Mouse (Mus musculus): ENCODE data around the gene 2010109A12Rik. TPM values are rescaled to one million over a fixed set of nuclear protein-coding genes. Genes with fewer than 3 reads are reported as not detected.

Gene 2010109A12Rik
- polyA plus RNA-seq, 1 experiment, result 0.09 TPM

- Histone ChIP-seq H3K36me3 (ENCODE audit: control insufficient read depth, insufficient read depth, low read length) (no peaks in the 10 kb centered on the region), H3K27me3 (ENCODE audit: control insufficient read depth, insufficient read depth, low read length) (no peaks in the 10 kb centered on the region), H3K4me3 (ENCODE audit: extremely low read depth, insufficient read depth, insufficient read length) (no peak overlapping the region), H3K4me1 (ENCODE audit: control insufficient read depth, insufficient read depth, insufficient read length) (peaks cover 17% of the 10 kb centered on the region; the same call in 1 of the 2 replicates), H3K27ac (ENCODE audit: insufficient read depth, low read length) (no peak overlapping the region)
- TF ChIP-seq CTCF (IDR thresholded peaks at IDR 0.05; ENCODE audit: extremely low read depth, insufficient read depth, insufficient read length, insufficient replicate concordance) (no peak), POLR2A (IDR thresholded peaks at IDR 0.05; ENCODE audit: low read depth, low read length) (no peak)
- 93% methylated on average over 3 of the region's 3 CpGs for WGBS
- no peak for DNase-seq (ENCODE audit: low read depth in 1 of 2, low spot score in 2 of 2)
Observed at GRCm38 (mm10) chr5:93235888-93236287, 29.6 kb downstream of the 2010109A12Rik start.

GRCm38 (mm10) chr5:93236541-93236940 lies 30.2 kb downstream of the 2010109A12Rik start:
- H3K4me3 ChIP-seq (ENCODE audit: extremely low read depth, insufficient read depth, insufficient read length), result no peak overlapping the region
- 85% methylated on average over 4 of the region's 4 CpGs for whole genome bisulfite sequencing
- no peak for DNase-seq (ENCODE audit: low read depth in 1 of 2, low spot score in 2 of 2)
- peaks cover 17% of the 10 kb centered on the region; the same call in 1 of the 2 replicates for H3K4me1 ChIP-seq (ENCODE audit: control insufficient read depth, insufficient read depth, insufficient read length)
- no peaks in the 10 kb centered on the region for H3K27me3 ChIP-seq (ENCODE audit: control insufficient read depth, insufficient read depth, low read length)
- H3K36me3 ChIP-seq (ENCODE audit: control insufficient read depth, insufficient read depth, low read length), result no peaks in the 10 kb centered on the region
- TF ChIP-seq POLR2A (IDR thresholded peaks at IDR 0.05; ENCODE audit: low read depth, low read length), result no peak
- TF ChIP-seq CTCF (IDR thresholded peaks at IDR 0.05; ENCODE audit: extremely low read depth, insufficient read depth, insufficient read length, insufficient replicate concordance), result no peak
- no peak overlapping the region for H3K27ac ChIP-seq (ENCODE audit: insufficient read depth, low read length)

- no peak overlapping the region for H3K27ac ChIP-seq (ENCODE audit: insufficient read depth, low read length)
Observed at GRCm38 (mm10) chr5:93239590-93240544, 33.5 kb downstream of the 2010109A12Rik start.

GRCm38 (mm10) chr5:93245280-93245679 lies 39.0 kb downstream of the 2010109A12Rik start:
- Histone ChIP-seq H3K27me3 (ENCODE audit: control insufficient read depth, insufficient read depth, low read length) (no peaks in the 10 kb centered on the region), H3K4me1 (ENCODE audit: control insufficient read depth, insufficient read depth, insufficient read length) (no peaks in the 10 kb centered on the region), H3K36me3 (ENCODE audit: control insufficient read depth, insufficient read depth, low read length) (no peaks in the 10 kb centered on the region), H3K27ac (ENCODE audit: insufficient read depth, low read length) (no peak overlapping the region), H3K4me3 (ENCODE audit: extremely low read depth, insufficient read depth, insufficient read length) (no peak overlapping the region)
- DNase-seq (ENCODE audit: low read depth in 1 of 2, low spot score in 2 of 2), result no peak
- 59% methylated on average over 2 of the region's 2 CpGs for WGBS
- no peak for TF ChIP-seq CTCF (IDR thresholded peaks at IDR 0.05; ENCODE audit: extremely low read depth, insufficient read depth, insufficient read length, insufficient replicate concordance)
- no peak for TF ChIP-seq POLR2A (IDR thresholded peaks at IDR 0.05; ENCODE audit: low read depth, low read length)

More at GRCm38 (mm10) chr5:93239590-93240544, 33.5 kb downstream of the 2010109A12Rik start:
- H3K36me3 ChIP-seq (ENCODE audit: control insufficient read depth, insufficient read depth, low read length), result no peaks in the 10 kb centered on the region
- peaks cover 5% of the 10 kb centered on the region; the same call in 1 of the 2 replicates for H3K4me1 ChIP-seq (ENCODE audit: control insufficient read depth, insufficient read depth, insufficient read length)
- DNase-seq (ENCODE audit: low read depth in 1 of 2, low spot score in 2 of 2), result no peak
- TF ChIP-seq POLR2A (IDR thresholded peaks at IDR 0.05; ENCODE audit: low read depth, low read length) (no peak), CTCF (IDR thresholded peaks at IDR 0.05; ENCODE audit: extremely low read depth, insufficient read depth, insufficient read length, insufficient replicate concordance) (no peak)
- no peaks in the 10 kb centered on the region for H3K27me3 ChIP-seq (ENCODE audit: control insufficient read depth, insufficient read depth, low read length)
- 29% methylated on average over 8 of the region's 8 CpGs for WGBS
- no peak overlapping the region for H3K4me3 ChIP-seq (ENCODE audit: extremely low read depth, insufficient read depth, insufficient read length)

GRCm38 (mm10) chr5:93249940-93250578 lies 43.7 kb downstream of the 2010109A12Rik start:
- no peak for DNase-seq (ENCODE audit: low read depth in 1 of 2, low spot score in 2 of 2)
- Histone ChIP-seq H3K27ac (ENCODE audit: insufficient read depth, low read length) (no peak overlapping the region), H3K27me3 (ENCODE audit: control insufficient read depth, insufficient read depth, low read length) (no peaks in the 10 kb centered on the region), H3K36me3 (ENCODE audit: control insufficient read depth, insufficient read depth, low read length) (no peaks in the 10 kb centered on the region), H3K4me3 (ENCODE audit: extremely low read depth, insufficient read depth, insufficient read length) (no peak overlapping the region), H3K4me1 (ENCODE audit: control insufficient read depth, insufficient read depth, insufficient read length) (no peaks in the 10 kb centered on the region)
- WGBS, result 88% methylated on average over 6 of the region's 6 CpGs
- TF ChIP-seq POLR2A (IDR thresholded peaks at IDR 0.05; ENCODE audit: low read depth, low read length), result no peak
- no peak for TF ChIP-seq CTCF (IDR thresholded peaks at IDR 0.05; ENCODE audit: extremely low read depth, insufficient read depth, insufficient read length, insufficient replicate concordance)

- no peaks in the 10 kb centered on the region for H3K4me1 ChIP-seq (ENCODE audit: control insufficient read depth, insufficient read depth, insufficient read length)
- TF ChIP-seq POLR2A (IDR thresholded peaks at IDR 0.05; ENCODE audit: low read depth, low read length), result no peak
- no peak for TF ChIP-seq CTCF (IDR thresholded peaks at IDR 0.05; ENCODE audit: extremely low read depth, insufficient read depth, insufficient read length, insufficient replicate concordance)
- no peak for DNase-seq (ENCODE audit: low read depth in 1 of 2, low spot score in 2 of 2)
- H3K27me3 ChIP-seq (ENCODE audit: control insufficient read depth, insufficient read depth, low read length), result no peaks in the 10 kb centered on the region
- H3K4me3 ChIP-seq (ENCODE audit: extremely low read depth, insufficient read depth, insufficient read length), result no peak overlapping the region
- 90% methylated on average over 12 of the region's 12 CpGs for WGBS
- H3K27ac ChIP-seq (ENCODE audit: insufficient read depth, low read length), result no peak overlapping the region
- no peaks in the 10 kb centered on the region for H3K36me3 ChIP-seq (ENCODE audit: control insufficient read depth, insufficient read depth, low read length)
Observed at GRCm38 (mm10) chr5:93251001-93251760, 44.9 kb downstream of the 2010109A12Rik start.

All from spleen, adult 2 months (tissue).